Mouse (Mus musculus): Measurements from ENCODE around the gene Itgb2.

DNA sequence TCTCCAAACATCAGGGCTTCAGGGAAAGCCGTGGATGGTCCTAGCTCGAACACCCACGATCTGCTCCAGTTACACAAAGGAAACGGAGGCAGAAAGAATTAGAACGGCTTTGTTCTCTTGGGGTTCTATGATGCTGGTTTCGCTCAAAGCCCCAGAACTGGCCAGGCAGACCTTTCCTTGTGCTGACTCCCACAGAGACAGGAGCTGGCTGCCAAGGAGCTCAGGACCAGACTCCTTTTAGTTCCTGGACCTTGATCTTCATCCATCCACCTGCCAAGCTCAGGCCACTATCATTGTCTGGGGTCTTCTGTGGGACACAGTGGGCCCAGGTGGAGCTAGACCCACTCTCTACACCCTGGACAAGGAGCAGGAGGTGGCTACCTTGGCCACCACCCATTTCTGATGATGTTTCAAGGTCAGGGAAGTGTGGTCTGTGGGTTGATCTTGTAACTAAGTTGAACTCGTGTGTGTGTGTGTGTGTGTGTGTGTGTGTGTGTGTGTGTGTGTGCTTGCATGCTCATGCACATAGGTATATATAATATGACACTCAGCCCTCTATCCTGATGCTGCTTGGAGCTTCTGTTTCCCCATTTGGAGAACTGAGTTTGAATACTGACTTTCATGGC, 9.4 kb downstream of the Itgb2 start:
- TF ChIP-seq POLR2A (IDR thresholded peaks at IDR 0.05; ENCODE audit: insufficient read depth, low read depth, low read length) (no peak), CTCF (IDR thresholded peaks at IDR 0.05) (no peak)

All from heart, adult 2 months (tissue).